Mouse (Mus musculus) ES-CJ7 (cell line): ENCODE data around the gene Emc4.

Experiments
- DNase-seq: peaks from one replicate; pipeline ENCODE4 v3.0.0; 2011; ENCODE audit warnings: low read depth, low spot score

The Emc4 gene

DNA sequence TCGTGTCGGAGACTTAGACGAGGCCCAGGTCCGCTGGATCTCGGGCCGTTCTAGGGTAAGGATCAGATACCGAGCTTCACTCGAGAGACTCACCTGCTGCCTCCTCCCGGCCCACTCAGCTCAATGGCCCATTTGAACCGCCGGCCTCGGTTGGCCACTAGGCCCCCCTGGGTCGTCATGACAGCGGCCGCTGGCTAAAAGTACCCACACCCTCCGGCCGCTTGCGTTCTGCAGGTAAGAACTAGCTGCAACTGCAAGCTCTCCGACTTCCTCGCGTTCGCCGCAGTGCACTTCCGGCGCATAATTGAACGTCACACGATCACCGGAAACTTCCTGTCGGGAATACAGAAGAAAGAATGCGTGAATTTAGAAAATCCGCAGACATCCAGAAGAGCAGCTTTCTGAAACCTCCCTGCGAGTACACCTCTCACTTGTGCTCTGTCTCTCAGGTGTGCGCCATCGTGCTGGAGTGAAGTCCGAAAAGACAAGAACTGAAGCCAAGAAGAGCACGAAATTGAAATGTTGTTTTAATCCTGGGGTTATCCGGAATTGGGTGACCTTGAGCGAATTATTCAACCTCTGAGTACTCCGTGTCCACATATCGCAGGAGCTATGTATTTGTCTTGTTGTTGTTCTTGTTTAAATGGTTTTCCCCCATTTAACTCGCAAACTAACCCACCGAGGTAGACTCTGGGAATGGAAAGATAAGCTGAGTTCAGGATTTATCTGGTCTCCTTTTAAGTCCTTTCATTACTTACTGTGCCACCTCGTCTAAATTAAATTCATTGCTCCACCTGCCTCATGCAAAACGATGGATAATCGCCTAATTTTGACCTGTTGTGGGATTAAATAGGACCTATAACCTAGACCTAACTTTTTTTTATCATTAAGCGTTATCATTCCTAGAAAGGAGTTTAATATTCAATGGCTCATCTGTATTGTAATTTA, at the start of gene Emc4:
Gene Emc4 (minus strand): TSS at position 302 of the 948 bp plus-strand sequence.
- peak; percentile 97 for DNase-seq

DNA sequence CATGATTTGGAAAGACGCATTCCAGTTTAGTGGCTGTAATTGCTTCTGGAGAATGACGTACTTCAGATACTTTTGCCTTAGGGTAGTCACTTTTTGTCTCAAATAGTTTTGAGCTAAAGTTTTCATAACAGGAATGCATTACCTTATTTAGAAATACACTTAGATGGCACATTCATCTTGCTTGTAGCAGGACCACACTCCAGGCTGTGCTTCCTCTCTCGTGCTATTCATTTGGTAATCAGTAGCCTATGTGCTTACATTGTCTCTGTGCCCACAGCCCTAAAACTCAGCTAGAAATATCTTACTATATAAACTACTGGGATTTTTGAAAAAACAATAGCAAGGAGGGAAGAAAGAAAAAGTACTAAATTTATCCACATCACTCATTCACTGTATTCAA, 39.2 kb upstream of the Emc4 start:
- DNase-seq = no peak

DNA sequence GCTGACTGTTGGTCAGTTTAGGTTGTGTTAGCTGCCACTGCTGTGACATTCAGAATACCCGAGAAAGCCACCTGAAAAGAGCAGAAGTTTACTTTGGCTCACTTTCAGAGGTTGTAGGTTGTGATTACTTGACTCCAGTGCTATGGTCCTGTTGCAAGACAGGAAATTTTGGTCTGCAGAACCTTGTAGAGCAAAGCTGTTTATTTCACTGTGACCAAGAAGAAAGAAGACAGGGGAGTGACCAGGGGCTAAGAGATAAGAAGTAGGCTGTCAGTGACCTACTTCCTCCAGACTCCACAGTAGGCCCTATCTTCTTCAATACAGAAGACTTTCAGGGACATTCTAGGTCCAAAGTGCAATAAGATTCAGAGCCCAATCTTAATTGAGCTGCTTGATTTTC, 28.8 kb upstream of the Emc4 start:
- no peak for DNase-seq

DNA sequence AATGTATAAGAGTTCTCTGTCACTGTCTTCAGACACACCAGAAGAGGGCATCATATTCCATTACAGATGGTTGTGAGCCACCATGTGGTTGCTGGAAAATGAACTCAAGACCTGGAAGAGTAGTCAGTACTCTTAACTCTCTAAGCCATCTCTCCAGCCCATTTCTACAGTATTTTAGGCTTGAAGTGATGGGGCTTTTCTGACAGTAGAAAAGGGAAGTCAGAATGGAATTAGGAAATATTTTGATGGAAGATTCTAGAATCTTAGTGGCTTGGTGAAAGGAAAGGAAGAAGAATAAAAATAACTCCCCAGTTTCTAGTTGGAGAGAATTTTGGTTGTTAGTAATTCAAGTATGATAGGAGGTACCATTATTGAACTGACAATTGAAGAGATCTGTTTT, 26.1 kb upstream of the Emc4 start:
- DNase-seq = no peak

DNA sequence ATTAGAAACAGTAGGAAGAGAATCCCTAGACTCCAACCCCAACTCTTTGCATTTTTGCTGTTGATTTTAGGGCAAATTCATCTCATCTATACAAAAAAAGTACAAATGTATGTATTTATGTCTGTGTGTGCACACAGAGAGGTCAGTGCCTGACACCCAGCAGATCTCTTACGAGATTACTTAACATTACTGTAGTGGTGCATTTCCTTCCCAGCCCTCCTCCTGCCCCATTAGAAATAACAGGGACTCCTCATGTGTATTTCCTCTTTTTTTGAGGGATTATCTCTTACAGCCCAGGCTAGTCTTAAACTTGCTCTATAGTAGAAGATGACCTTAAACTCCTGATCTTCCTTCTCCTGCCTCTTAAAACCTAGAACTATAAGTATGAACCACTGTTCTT, 24.9 kb upstream of the Emc4 start:
- DNase-seq = no peak

DNA sequence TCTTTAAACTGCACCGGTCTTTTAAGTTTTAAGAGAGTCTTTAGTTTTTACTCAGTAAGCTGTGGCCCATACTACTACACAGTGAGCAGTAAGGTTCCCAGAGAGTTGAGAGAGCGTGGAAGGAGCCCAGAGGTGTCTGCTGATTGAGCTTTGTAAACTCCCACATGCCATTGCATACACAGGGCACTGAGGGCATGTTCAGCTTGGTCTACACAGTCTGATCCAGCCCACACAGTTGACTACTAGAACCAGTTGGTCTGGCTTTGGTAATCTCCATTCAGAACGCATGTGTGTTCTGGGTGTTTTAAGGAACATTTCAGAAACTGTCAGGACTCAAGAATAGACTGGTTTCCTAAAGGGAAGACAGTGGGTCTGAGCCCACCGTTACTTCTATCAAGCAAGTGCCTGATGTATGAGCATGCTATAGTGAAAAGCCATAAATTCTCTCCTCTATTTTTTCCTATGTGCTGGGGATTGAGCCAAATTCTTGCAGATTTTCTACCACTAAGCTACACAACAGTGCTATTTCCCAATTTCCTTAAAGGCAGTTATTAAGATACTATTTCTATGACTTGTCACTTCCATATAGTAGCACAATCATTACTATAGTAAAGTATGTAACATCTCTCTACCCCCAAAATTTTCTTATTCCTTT, 23.6 kb upstream of the Emc4 start:
- no peak for DNase-seq

DNA sequence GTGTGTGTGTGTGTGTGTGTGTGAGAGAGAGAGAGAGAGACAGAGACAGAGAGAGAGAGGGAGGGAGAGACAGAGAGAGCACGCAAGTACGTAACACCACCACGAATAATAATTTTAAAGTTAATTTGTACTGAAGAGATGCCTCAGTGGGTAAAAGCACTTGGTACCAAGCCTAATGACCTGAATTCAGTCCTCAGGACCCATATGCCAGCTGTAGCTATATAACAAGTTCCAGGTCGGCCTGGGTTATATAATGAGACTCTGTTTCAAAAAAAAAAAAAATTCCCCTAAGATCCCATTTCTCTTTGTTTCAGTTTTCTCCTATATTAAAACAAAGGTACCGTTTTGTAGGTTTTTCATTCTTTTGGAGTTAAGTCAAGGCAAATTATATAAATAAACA, 23.0 kb upstream of the Emc4 start:
- no peak for DNase-seq

DNA sequence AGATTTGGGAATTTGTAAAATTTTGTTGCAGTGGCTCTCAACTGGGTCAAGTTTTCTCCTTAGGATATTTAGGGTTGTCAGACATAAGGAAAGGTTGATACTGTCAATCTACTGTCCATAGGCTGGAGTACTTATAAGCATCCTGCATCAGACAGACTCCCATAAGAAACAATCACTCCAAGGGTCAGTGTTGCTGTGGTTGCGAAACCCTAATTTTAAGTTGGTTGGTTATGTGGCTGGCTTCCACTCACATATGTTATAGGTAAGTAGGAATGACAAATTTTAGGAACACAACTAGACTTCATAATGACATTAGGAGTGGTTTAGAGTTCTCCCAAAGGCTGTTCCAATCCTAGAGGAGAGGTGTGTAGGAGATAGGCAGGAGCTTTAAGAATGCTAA, 13.4 kb upstream of the Emc4 start:
- DNase-seq = no peak

DNA sequence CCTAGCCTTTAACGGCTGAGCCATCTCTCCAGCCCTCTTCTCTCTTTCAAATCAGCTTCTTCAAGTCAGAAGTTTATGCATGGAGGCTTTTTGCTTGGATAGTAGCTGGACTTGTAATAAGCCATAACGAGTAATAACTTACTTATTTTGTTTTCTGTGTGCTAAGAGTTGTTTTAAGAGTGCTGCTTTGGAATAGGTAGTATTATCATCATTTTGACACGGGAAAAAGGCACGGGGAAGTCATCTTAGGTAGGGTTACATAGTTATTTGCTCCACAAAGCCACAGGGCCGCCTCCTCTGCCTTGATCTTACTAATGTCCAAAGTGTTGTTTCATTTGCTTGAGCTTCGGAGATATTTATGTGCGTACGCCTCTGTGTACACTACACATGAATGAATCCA, 12.3 kb upstream of the Emc4 start:
- DNase-seq = no peak

DNA sequence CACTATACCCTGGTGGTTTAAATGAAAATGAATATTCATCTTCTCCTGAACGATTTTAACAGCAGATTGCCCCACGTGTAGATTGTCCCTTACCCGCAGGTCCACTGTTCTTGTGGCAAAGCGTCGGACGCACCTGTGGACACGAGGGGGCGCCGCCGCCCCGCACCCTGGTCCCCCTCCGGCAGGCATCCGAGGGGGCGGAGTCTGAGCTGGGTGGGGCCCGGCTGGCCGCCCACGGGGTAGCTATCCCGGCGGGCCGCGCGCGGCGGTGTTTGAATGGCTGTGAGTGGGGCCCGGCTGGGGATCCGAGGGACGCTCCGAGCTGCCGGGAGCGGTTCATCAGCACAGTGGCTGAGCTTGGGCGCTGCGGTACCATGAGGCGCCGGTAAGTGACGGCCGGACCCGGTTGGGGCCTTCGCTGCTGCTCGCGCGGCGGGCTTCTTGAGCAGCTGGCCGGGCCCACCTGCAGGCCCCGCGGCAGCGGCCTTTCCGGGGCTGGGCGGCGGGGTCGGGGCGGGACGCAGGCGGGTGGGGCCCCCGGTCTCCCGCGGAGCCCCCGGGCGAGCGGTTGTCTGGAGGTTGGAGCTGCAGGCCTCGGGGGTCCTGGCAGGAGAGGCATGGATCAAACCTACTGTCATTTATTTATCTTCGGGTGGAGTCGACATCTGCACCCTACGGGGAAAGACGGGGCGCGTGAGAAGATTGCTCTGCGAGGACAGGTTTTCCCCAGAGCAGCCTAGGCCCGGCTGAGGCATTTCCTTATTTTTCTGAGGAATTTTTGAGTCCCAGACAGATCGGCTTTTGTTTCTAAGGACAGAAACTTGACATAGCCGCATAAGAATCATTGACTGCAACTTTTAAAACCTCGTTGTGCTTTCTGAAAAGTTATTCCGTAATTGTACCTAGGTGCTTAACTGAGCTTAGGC, 11.4 kb upstream of the Emc4 start, which contains the start of gene Katnbl1:
Gene Katnbl1 (plus strand): TSS at position 239 of the 926 bp plus-strand sequence.
- DNase-seq = peak; percentile 92

DNA sequence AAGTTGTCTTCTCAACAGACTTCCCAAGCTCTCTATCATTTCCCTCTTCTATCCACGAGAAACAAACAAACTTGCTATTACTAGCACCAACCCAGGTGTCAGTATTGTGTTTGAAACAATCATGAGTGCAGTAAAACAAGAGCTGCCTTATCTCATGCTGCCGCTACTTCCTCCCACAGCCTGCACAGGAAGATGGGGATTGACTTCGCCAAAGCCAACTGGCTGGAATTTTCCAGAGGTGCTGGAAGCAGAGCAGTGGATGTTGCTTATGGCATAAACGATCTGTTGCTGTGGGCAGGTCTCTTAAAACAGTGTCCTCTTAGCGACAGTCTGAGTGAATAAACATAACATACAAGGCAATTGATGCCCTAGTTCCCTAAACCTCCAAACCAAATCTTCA, 6.8 kb upstream of the Emc4 start:
- DNase-seq = no peak

DNA sequence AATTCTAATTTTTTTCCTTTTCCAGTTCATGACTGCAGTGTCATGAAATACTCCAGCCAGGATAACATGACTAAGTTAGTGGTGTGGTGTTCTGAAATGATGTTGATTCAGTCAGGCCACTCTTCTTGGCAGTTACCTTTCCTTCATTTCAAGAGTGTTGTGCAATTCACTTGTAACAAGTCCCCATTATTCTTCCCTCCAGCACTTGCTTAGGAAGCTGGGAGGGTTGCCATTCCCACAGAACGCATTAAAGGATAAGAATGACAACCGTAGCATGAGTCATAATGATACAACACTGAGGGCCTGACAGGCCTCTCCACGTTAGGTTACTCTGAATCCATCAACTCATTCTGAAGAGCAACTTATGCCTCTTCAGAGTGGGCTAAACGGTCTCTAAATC, 5.3 kb upstream of the Emc4 start:
- DNase-seq = no peak

DNA sequence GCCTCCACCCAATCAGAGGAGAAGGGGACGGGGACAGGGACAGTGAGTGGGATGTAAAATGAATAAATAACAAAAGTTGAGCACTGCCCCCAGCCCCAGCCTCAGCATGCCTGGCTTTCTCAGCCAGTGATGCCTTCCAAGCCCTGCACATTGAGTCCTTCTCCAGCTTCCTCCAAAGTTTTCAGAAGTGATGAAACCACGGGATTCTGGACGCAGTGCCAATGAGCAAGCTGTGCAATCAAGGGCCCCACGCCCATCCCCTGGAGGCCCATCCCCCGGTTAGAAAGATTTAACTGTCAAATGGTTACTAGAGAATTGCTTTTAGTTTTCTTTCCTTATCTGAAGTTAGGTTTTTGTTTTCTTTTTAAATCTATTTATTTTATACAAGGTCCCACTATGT, 2.1 kb upstream of the Emc4 start:
- DNase-seq = no peak

DNA sequence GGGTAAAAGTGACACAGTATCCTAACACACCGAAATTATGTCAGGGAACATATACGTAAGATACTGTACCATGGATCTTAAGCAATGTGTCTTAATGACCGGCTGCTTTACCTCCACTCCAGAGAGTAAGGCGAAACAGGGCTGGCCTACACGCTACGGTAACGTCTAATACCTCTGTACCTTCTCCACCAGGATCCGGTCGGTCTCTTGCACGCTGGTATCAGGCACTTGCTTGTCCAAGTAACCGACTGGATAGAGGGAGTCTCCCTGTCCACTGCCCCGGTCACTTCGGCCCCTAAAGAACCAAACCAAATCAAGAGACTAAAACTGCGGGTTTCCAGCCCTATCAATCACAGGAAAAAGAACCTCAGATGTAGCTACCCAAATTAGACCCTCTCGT, 605 bp downstream of the Emc4 start:
- no peak for DNase-seq

DNA sequence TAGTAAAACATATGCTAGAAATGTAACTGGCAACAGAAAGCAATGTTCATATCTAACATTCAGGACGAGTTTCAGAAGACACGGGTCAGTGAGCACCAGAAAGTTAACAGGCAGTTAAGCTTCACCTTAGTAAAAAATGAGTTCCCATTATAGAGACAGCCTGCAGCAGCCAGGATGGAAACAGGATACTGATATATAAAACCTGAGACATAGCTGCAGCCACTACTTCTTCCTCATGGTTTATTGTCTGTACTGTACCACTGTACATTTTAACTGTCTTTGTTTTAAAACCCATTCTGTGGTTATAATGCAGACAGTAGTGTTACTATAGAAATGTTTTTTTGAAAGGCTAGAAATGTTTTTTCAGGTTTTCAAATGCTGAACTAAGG, 7.1 kb downstream of the Emc4 start:
- DNase-seq = no peak

DNA sequence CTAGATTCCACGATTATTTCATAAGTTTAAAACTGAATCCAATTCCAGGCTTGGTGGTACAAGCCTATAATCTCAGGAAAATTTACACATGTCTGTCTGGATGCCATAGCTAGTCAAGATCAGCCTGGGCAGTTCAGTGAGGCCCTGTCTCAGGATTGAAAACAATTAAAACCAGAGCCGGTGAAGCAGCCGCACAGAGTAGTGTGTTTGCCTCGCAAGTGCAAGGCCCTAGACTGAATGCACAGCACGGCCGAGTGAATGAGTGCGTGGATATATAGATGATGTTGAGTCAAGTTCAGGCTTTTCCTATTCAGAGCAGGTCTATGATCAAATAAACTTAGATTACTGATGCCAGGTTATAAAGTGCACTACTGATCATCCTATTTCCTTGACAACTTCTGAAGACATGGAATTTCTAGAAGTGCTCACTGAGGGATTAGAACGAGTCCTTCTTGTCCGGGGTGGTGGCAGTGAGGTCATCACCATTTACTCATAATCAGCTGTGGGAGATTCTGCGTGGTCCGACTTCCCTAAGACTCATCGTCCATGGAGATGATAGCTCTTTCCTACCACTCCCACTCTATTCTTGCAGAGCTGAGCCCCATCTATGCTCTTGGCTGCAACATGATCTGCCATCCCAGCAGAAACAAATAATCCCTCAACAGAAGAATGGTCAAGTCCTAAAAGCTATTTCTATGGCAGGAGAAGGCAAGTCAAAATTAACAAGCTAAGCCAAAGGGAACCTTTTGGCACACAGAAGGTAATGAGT, 7.6 kb downstream of the Emc4 start:
- DNase-seq = no peak

DNA sequence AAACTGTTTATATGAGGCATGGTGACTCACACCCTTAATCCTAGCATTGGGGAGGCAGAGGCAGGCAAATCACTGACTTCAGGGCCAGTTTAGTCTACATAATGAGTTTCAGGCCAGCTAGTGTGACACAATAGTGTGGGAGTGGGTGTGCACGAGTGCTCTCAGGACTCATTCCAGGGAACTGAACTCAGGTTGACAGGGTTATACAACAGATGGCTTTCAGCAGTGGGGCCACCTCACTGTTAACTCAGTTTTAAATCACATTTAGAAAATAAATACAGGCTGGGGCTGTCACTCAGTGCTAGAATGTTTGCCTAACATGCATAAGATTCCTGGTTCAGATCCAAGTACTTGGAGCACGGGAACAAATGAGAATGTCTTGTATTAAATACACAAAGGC, 8.2 kb downstream of the Emc4 start:
- no peak for DNase-seq

DNA sequence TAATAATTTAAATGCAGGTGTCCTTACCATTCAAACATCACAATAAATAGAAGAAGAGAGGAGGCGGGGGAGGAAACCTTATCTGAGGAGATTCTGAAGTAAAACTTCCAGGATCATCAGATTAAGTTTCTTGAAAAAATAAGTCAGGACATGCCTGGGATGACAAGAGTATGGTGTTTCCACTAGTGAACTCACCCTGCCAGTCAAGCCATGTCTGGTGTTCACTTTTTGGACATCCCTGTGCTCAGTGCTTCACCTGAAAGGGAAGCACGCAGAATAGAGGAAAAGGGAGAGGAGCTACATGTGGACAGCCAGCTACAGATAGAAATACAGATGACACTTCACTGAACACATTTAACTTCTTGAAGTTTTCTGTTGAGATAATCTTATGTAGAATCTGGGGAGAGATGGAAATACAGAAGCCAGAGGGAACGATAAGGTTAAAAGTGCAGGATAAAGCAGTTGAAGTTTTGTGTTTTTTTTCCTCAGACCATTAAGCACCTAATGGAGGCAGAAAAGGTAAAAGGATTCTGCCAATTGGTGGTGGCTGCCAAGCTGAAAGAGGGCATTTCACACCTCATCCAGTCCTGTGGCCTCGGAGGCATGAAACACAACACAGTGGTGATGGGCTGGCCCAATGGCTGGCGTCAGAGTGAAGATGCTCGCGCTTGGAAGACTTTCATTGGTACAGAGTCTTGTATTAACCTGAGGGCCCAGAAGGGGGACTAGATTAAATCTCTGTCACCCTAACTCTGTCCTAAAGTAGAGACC, 14.0 kb downstream of the Emc4 start:
- no peak for DNase-seq

DNA sequence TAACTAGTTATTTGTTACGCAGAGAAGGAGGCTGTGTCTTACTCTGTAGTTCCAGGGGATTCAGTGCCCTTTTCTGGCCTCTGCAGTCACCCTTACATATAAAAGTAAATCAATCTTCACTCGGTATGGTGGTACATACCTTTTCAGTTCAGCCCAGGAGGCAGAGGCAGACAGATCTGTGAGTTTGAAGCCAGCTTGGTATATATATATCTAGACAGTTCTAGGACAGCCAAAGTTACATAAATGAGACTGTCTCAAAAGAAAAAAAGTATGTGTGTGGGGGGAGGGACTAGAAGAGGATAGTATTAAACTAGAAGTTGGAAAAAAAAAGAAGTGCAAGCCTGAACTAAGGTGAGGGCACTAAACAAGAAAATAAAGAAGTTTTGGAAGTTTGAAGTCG, 19.6 kb downstream of the Emc4 start:
- no peak for DNase-seq

DNA sequence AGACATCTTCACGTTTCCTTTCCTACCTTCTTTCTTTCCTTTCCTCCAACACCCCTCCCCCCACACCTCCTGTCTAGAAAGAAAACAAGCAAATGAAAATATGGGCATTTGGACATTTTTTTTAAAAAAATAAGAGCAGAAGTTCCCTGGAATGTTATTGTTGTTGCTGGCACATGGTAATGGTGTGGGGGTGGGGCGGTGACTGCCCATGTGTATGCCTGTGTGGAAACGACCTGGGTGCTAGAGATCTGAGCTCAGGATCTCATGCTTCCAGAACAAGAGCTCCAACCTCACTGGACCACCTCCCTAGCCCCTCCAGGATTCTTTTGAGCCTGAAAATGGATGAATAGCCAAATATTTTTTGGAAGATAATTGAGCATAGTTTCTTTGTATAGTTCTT, 26.7 kb downstream of the Emc4 start:
- no peak for DNase-seq
